Mouse (Mus musculus) thymus, adult 18-20 months (tissue): ENCODE data around the gene 4930519G04Rik.
"Not testable (repeated sequence)": the region's sequence is repeated elsewhere in the genome, so short reads cannot be mapped to it uniquely, and the experiment has no call there.

Experiments
- DNase-seq, 2 experiments: peaks; one replicate each; pipeline ENCODE4 v3.0.0; 2022; ENCODE audit warnings: mixed read lengths in 2 of 2

The 4930519G04Rik gene

GRCm38 (mm10) chr5:114915854-114916253, 62.4 kb downstream of the 4930519G04Rik start:
- DNase-seq, result no peak

- DNase-seq, result no peak
Observed at GRCm38 (mm10) chr5:114916777-114917176, 63.3 kb downstream of the 4930519G04Rik start.

DNA sequence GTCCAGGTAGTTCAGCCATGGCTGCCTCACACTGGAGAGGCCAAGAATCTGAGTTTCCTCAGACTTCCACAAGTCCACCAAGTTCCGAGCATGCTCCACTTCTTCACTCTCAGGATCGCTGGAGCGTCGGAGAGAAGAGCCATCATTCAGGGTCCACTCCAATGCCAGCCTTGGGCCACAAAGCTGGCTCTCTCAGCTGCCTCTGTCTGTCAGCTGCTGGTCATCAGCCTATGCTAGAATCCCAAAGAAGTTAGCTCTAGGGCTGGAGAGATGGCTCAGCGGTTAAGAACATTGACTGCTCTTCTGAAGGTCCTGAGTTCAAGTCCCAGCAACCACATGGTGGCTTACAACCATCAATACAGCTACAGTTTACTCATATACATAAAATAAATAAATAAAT, 63.9 kb downstream of the 4930519G04Rik start:
- not testable (repeated sequence) for DNase-seq

GRCm38 (mm10) chr5:114921551-114922365, 68.3 kb downstream of the 4930519G04Rik start:
- peak; percentile 61 to 81 for DNase-seq

GRCm38 (mm10) chr5:114922366-114922731, 68.9 kb downstream of the 4930519G04Rik start:
- DNase-seq, result no peak

GRCm38 (mm10) chr5:114922998-114923473, 69.6 kb downstream of the 4930519G04Rik start, which contains the start of gene Oasl1:
Gene Oasl1, plus strand, starts transcription at chr5:114923240.
- peak in 1 of 2 experiments; percentile 39 for DNase-seq

DNA sequence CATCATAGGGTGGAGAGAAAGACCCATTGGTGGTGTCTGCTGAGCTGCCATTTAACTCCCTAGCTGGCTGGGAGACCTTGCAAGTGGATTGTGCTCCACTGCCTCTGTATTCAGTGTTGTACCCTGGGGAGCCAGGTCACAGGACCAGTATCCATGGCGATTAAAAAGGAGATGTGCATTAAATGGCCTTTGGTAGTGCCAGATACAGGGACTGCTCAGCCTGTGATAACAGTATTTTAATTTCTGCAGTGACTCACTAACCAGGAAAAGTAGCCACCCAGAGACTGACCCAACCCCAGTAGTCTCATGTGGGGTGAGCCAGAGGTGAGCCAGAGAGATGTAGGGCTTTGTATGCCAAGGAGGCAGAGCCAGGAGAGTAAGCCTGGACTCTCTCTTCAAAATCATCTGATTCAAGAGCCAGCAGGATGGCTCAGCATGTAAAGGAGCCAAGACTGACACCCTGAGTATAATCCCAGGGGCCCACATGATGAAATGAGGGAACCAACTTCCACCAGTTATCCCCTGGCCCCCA, 72.8 kb downstream of the 4930519G04Rik start:
- DNase-seq, result no peak

GRCm38 (mm10) chr5:114926753-114927152, 73.3 kb downstream of the 4930519G04Rik start:
- DNase-seq, result no peak

GRCm38 (mm10) chr5:114931626-114932025, 78.2 kb downstream of the 4930519G04Rik start:
- DNase-seq, result no peak

DNA sequence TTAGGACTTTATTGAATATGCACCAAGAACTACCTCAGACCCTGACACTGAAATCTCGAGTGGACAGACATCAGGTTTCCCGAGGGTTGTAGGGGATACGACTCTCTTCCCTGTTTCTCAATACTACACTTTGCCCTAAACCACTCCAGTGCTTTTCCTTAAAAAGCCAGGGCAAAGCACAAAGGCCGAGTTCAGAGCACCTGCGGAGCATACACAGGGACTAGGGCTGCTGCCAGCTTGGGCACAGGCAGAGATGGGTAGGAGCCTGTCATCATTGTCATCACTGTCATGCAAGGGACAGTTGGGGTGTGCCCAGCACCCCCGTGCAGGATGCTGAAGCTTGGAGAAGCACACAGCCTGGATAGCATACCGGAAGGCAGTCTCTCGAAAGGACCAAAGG, 79.7 kb downstream of the 4930519G04Rik start:
- no peak for DNase-seq
